Mouse (Mus musculus) heart, embryonic 16.5 days (tissue): ENCODE data around the gene Dazl. TPM values are rescaled to one million over a fixed set of nuclear protein-coding genes. Genes with fewer than 3 reads are reported as not detected.

Experiments
- polyA plus RNA-seq: library from polyadenylated mRNA; unstranded; fragments of >200 nt; fragmentation: Nextera tagmentation; extraction: Ambion mirVana; gene quantifications from 2 replicates; pipeline ENCODE4 v1.2.1, GENCODE M21; 2015

Dazl gene
- polyA plus RNA-seq, 1 experiment from 2014 or later: 0.21 TPM

Other genes with a start within 250 kb of the Dazl start
- 36.3 and 37.8 TPM in 2 replicates for gene Rftn1, start 103.0 kb downstream of the Dazl start, polyA plus RNA-seq
- 3.6 and 3.9 TPM in 2 replicates for gene Plcl2, start 215.8 kb upstream of the Dazl start, polyA plus RNA-seq